Mouse (Mus musculus) G1E (cell line): ENCODE data around the gene Armc5. TPM values are rescaled to one million over a fixed set of nuclear protein-coding genes. Genes with fewer than 3 reads are reported as not detected.

Experiments used
- ATAC-seq: 2 replicates; pipeline ENCODE4 v1.8.0; 2016; ENCODE audit warnings: mild to moderate bottlenecking; ENCODE audit not compliant: insufficient number of reproducible peaks, poor library complexity, low FRiP score, severe bottlenecking; ENCODE audit errors: extremely low read depth
- DNase-seq: peaks from one replicate; pipeline ENCODE4 v3.0.0; 2012; ENCODE audit warnings: low spot score
- H3K27me3 ChIP-seq: 2 replicates; pipeline ENCODE4 v1.6.1; 2012; ENCODE audit warnings: mild to moderate bottlenecking, low read length, inconsistent platforms; ENCODE audit not compliant: insufficient read depth
- H3K36me3 ChIP-seq: replicated peaks from 2 replicates; pipeline ENCODE3; 2012; ENCODE audit warnings: mild to moderate bottlenecking, inconsistent platforms
- H3K4me1 ChIP-seq: 2 replicates; pipeline ENCODE4 v1.6.1; 2012; ENCODE audit warnings: low read depth, low read length, inconsistent platforms, mixed read lengths; ENCODE audit not compliant: insufficient read depth
- H3K4me3 ChIP-seq: 2 replicates; pipeline ENCODE4 v1.5.1; 2012; ENCODE audit warnings: low read depth, mild to moderate bottlenecking, inconsistent platforms, low read length, moderate library complexity, mixed read lengths
- H3K9me3 ChIP-seq: replicated peaks from 2 replicates; pipeline ENCODE4 v1.6.1; 2012; ENCODE audit warnings: inconsistent platforms
- CTCF ChIP-seq: IDR thresholded peaks from 2 replicates; pipeline ENCODE4 v1.5.1; 2012; ENCODE audit warnings: low read depth, low read length, inconsistent platforms, mixed read lengths
- GATA1 ChIP-seq: IDR thresholded peaks from 2 replicates; pipeline ENCODE4 v1.6.1; 2012; ENCODE audit warnings: borderline replicate concordance, low read length, inconsistent platforms, mixed read lengths
- GATA2 ChIP-seq: IDR thresholded peaks from 2 replicates; pipeline ENCODE4 v1.6.1; 2012; ENCODE audit warnings: low read depth, low read length, inconsistent platforms, borderline replicate concordance
- POLR2AphosphoS5 ChIP-seq: IDR thresholded peaks from 2 replicates; pipeline ENCODE4 v1.6.1; 2012; ENCODE audit warnings: low read depth, low read length, inconsistent platforms; ENCODE audit not compliant: insufficient replicate concordance
- TAL1 ChIP-seq: conservative IDR thresholded peaks from 2 replicates; pipeline ENCODE4 v1.6.1; 2012; ENCODE audit warnings: low read depth, low read length, inconsistent platforms, mixed read lengths
- polyA plus RNA-seq: library from polyadenylated mRNA; stranded (reverse); fragments of >175 nt; gene quantifications from 2 replicates; pipeline ENCODE4 v1.2.3, GENCODE M21; 2012
- total RNA-seq, 2 experiments: library from RNA; stranded (forward) in 1 of 2; stranded (reverse) in 1 of 2; fragments of 200-1000 nt in 1 of 2; fragments of >200 nt in 1 of 2; fragmentation: Nextera tagmentation in 1 of 2; gene quantifications; 2 replicates each; pipeline ENCODE4 v1.2.3; 2014 to 2017

Armc5 gene
- total and polyA plus RNA-seq, 3 experiments = 5.6 to 22.8 (median 10.2) TPM

DNA sequence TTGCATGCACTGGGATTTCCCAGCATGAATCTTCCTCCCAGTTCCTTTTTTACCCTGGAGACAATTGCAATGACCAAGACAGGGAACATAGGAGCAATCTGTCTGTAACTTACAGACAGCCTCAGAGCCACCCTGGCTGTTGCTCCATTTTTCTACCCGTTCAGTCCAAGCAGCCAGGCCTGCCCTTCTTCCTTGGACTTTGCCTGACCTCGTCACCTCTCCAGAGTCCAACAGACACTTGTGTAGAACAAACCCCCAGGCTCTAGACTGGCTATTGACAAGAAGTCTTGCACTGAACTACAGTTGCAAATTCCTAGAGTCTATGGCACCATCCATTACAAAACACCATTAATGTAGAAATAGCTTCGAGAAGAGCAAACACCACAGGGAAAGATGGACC lies 27.3 kb upstream of the Armc5 start:
- H3K36me3 ChIP-seq = no peaks in the 10 kb centered on the region
- no peak for ATAC-seq
- no peak for DNase-seq
- H3K4me1 ChIP-seq = no peaks in the 10 kb centered on the region
- TF ChIP-seq GATA1 (no peak), GATA2 (no peak), TAL1 (no peak), CTCF (no peak), POLR2AphosphoS5 (no peak)
- no peaks in the 10 kb centered on the region for H3K9me3 ChIP-seq
- peaks cover 22% of the 10 kb centered on the region for H3K27me3 ChIP-seq
- no peak overlapping the region for H3K4me3 ChIP-seq

- no peak for DNase-seq
- no peaks in the 10 kb centered on the region for H3K9me3 ChIP-seq
Observed at GRCm38 (mm10) chr7:128219952-128220351, 17.2 kb upstream of the Armc5 start.

GRCm38 (mm10) chr7:128220936-128221335 lies 16.2 kb upstream of the Armc5 start:
- ATAC-seq (no peak), DNase-seq (no peak)
- no peak for TF ChIP-seq GATA1
- TF ChIP-seq POLR2AphosphoS5 = no peak
- TF ChIP-seq CTCF = no peak
- TF ChIP-seq GATA2 = no peak
- TF ChIP-seq TAL1 = no peak
- no peaks in the 10 kb centered on the region for H3K9me3 ChIP-seq
- H3K27me3 ChIP-seq = peaks cover 41% of the 10 kb centered on the region
- H3K4me1 ChIP-seq = no peaks in the 10 kb centered on the region; the same call in 1 of the 2 replicates
- H3K36me3 ChIP-seq = no peaks in the 10 kb centered on the region
- H3K4me3 ChIP-seq = no peak overlapping the region

More at GRCm38 (mm10) chr7:128219952-128220351, 17.2 kb upstream of the Armc5 start:
- H3K36me3 ChIP-seq = no peaks in the 10 kb centered on the region
- no peak overlapping the region for H3K4me3 ChIP-seq
- no peaks in the 10 kb centered on the region for H3K4me1 ChIP-seq
- TF ChIP-seq CTCF (no peak), TAL1 (no peak), GATA2 (no peak), GATA1 (no peak), POLR2AphosphoS5 (no peak)
- no peak for ATAC-seq
- H3K27me3 ChIP-seq = peaks cover 35% of the 10 kb centered on the region

DNA sequence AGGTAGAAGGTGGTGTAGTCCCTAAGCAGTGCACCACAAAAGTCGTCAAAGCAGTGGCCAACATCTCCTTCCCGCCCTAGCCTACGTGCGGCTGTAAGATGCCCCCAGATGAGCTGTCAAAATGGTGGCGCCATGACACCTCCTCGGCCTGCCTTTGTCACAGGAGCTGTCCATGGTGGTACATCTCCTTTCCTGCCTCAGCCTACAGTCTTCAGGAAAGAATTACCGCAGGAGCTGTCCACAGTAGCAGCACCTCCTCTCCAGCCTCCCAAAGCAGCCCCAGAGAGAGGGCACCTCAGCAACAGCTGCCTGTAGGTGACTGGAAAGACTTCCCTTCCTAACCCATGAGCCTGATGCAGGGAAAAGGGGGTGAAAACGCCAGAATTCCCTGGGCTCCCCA lies 5.4 kb upstream of the Armc5 start:
- Histone ChIP-seq H3K4me1 (peaks cover 6% of the 10 kb centered on the region), H3K9me3 (no peaks in the 10 kb centered on the region), H3K4me3 (no peak overlapping the region), H3K36me3 (peaks cover 17% of the 10 kb centered on the region), H3K27me3 (peaks cover 23% of the 10 kb centered on the region)
- TF ChIP-seq GATA2 (no peak), TAL1 (no peak), POLR2AphosphoS5 (no peak), CTCF (no peak), GATA1 (no peak)
- DNase-seq (no peak), ATAC-seq (no peak; the same call in 1 of the 2 replicates)

DNA sequence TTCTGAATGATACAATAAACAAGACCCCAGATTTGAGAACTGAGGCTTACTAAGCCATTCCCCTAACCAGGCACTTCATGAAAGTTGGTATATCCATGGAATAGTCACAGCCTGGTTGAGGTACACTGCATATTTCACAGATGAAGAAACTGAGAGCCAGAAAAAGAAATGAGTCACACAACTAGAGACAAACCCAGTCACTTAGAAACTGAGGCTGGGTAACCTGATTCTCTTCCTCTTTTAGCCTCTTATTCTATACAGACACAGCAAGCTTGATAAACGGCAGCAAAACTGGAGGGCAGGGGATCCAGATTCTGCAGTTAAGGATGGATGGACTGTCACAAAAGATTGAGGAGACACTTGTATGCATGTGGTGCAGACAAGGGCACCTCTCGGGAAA lies 2.3 kb upstream of the Armc5 start:
- DNase-seq = no peak
- TF ChIP-seq GATA2 (no peak), CTCF (no peak), GATA1 (no peak), POLR2AphosphoS5 (no peak), TAL1 (no peak)
- Histone ChIP-seq H3K4me3 (no peak overlapping the region), H3K27me3 (peaks cover 9% of the 10 kb centered on the region), H3K9me3 (no peaks in the 10 kb centered on the region), H3K4me1 (peaks cover 22% of the 10 kb centered on the region), H3K36me3 (peaks cover 27% of the 10 kb centered on the region)
- ATAC-seq = no peak

DNA sequence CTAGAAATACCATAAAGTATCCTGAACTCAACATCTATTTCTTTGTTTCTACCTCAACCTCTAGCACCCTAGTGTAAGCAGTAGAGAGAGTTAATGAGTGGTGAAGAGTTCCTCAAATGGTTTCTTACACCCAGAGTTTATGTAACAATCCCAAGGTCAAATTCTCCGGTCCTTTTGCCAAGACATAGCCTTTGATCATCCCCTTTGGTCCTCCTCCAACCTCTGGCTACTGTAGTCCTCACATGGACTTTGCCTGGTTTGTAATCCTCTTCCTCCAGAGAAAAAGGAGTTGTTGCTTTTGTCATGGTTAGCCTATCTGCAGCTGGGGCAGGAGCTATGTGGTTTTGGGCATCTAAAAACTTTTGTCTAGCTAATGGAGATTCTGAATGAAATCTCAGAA lies 1.7 kb upstream of the Armc5 start:
- no peak for DNase-seq
- H3K9me3 ChIP-seq = no peaks in the 10 kb centered on the region
- H3K4me1 ChIP-seq = peaks cover 29% of the 10 kb centered on the region
- TF ChIP-seq GATA1 = no peak
- TF ChIP-seq CTCF = no peak
- no peak for TF ChIP-seq TAL1
- no peak for TF ChIP-seq GATA2
- TF ChIP-seq POLR2AphosphoS5 = no peak
- peaks cover 34% of the 10 kb centered on the region for H3K36me3 ChIP-seq
- peaks cover 9% of the 10 kb centered on the region for H3K27me3 ChIP-seq
- no peak for ATAC-seq
- no peak overlapping the region for H3K4me3 ChIP-seq
